Mouse (Mus musculus) left cerebral cortex, postnatal 10 days (tissue): ENCODE results near the gene S1pr5. TPM values are rescaled to one million over a fixed set of nuclear protein-coding genes. Genes with fewer than 3 reads are reported as not detected.

ENCODE experiments used
- total RNA-seq, 2 experiments: library from RNA; stranded (reverse); gene quantifications; 2 replicates each; pipeline ENCODE4 v1.2.3; 2021

The S1pr5 gene
- total RNA-seq, 2 experiments from 2014 or later, result 2.2 to 2.3 TPM

Other genes with a start within 250 kb of the S1pr5 start
- gene Mrpl4, start 245.7 kb downstream of the S1pr5 start, total RNA-seq, result 10 to 100 TPM; 53.3 to 56.0 TPM
- 1 to 10 TPM; 3.1 to 3.3 TPM for gene Icam1, start 232.5 kb downstream of the S1pr5 start, total RNA-seq
- gene Icam4, start 219.1 kb downstream of the S1pr5 start, total RNA-seq, result under 1 TPM in 1 of 2 experiments, not detected in 1; 0.63 TPM
- 100 to 1,000 TPM; 204 to 220 TPM for gene Icam5, start 216.4 kb downstream of the S1pr5 start, total RNA-seq
- under 1 TPM in 1 of 2 experiments, not detected in 1; 0.97 TPM for gene Zglp1, start 181.3 kb downstream of the S1pr5 start, total RNA-seq
- gene Gm49373, start 175.3 kb downstream of the S1pr5 start, total RNA-seq, result 1 to 10 TPM in 1 of 2 experiments, not detected in 1; 1.1 TPM
- 10 to 100 TPM; 48.1 to 53.0 TPM for gene Fdx1l, start 174.8 kb downstream of the S1pr5 start, total RNA-seq
- gene Gm38431, start 156.4 kb downstream of the S1pr5 start, total RNA-seq, result 1 to 10 TPM; 2.1 to 3.2 TPM
- 10 to 100 TPM; 31.2 to 31.4 TPM for gene Raver1, start 156.4 kb downstream of the S1pr5 start, total RNA-seq
- 10 to 100 TPM; 11.2 to 13.2 TPM for gene Tyk2, start 117.2 kb downstream of the S1pr5 start, total RNA-seq
- gene Cdc37, start 98.5 kb downstream of the S1pr5 start, total RNA-seq, result 100 to 1,000 TPM; 127 to 129 TPM
- 10 to 100 TPM; 65.6 to 67.5 TPM for gene Pde4a, start 82.7 kb downstream of the S1pr5 start, total RNA-seq
- gene Keap1, start 9.1 kb downstream of the S1pr5 start, total RNA-seq, result 10 to 100 TPM; 47.9 to 50.8 TPM
- 10 to 100 TPM; 29.7 to 33.9 TPM for gene Atg4d, start 16.9 kb upstream of the S1pr5 start, total RNA-seq
- 10 to 100 TPM; 34.4 to 39.4 TPM for gene Kri1, start 39.5 kb upstream of the S1pr5 start, total RNA-seq
- gene Cdkn2d, start 43.0 kb upstream of the S1pr5 start, total RNA-seq, result 10 to 100 TPM; 66.6 to 73.9 TPM
- gene Ap1m2, start 63.9 kb upstream of the S1pr5 start, total RNA-seq, result 1 to 10 TPM; 1.1 to 1.9 TPM
- gene Slc44a2, start 72.3 kb upstream of the S1pr5 start, total RNA-seq, result 10 to 100 TPM; 66.4 to 67.7 TPM
- 10 to 100 TPM; 88.4 to 89.2 TPM for gene Ilf3, start 119.4 kb upstream of the S1pr5 start, total RNA-seq
- gene Qtrt1, start 163.4 kb upstream of the S1pr5 start, total RNA-seq, result 10 to 100 TPM; 33.2 to 35.1 TPM
- 10 to 100 TPM; 60.1 to 66.9 TPM for gene Dnm2, start 176.5 kb upstream of the S1pr5 start, total RNA-seq